Mouse (Mus musculus) lung, postnatal 25 days (tissue): ENCODE measurements around the gene Irak3.
A peak's percentile ranks its signal among the peaks of the same experiment; 100 is the strongest.
"Not testable (repeated sequence)": the region's sequence is repeated elsewhere in the genome, so short reads cannot be mapped to it uniquely, and the experiment has no call there.

Experiments
- DNase-seq: peaks from one replicate; pipeline ENCODE4 v3.0.0; 2022; ENCODE audit warnings: low spot score

Gene Irak3

GRCm38 (mm10) chr10:120162840-120163239 lies 39.1 kb downstream of the Irak3 start:
- DNase-seq = no peak

- DNase-seq = no peak
Measured at GRCm38 (mm10) chr10:120160533-120160932, 41.4 kb downstream of the Irak3 start.

DNA sequence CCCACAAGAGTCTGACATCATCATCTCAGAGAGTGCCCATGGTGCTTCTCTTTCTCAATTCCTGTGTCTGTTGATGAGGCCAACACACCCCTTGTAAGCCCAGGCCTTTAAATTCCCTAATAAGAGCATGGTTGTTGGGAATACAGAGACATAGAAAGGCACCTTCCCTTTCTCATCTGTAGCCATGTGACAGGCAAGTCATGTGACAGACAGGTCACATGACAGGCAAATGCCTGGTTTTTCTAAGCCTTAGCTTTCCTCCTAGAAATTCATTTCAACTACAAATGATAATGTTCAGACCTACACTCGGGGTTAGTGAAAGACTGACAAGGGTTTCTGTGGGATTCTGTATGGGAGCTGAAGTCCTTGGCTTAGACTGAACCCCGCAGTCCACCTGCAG lies 48.0 kb downstream of the Irak3 start:
- no peak for DNase-seq

GRCm38 (mm10) chr10:120151672-120152071 lies 50.3 kb downstream of the Irak3 start:
- DNase-seq = no peak

DNA sequence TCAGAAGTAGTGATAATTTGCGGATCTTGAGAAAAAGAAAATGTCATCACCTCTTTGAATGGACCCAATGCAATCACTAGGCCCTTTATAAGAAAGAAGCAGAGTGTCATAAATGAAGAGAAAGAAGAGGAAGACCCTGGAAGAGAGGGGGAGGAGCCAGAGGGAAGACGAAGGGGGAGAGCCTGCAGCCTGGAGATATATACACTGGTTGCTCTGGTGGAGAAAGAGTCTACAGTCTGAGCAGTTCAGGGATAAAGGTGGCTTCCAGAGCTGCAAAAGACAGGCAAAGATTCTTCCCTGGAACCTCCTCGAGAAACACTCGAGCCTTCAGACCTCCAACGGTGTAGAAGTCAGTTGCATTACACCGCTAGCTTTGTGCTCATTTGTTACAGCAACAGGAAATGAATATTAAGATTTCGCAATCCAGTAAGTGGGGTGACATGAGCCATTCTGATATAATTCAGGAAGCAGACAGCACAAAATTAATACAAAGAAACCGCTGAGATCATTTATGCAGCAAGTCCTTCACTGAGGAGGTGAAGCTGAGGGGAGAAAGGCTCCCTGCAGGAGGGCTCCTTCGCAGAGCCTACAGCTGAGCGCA lies 60.9 kb downstream of the Irak3 start:
- DNase-seq = no peak

GRCm38 (mm10) chr10:120140193-120140592 lies 61.7 kb downstream of the Irak3 start:
- DNase-seq = no peak

GRCm38 (mm10) chr10:120136020-120136562 lies 65.8 kb downstream of the Irak3 start:
- no peak for DNase-seq

DNA sequence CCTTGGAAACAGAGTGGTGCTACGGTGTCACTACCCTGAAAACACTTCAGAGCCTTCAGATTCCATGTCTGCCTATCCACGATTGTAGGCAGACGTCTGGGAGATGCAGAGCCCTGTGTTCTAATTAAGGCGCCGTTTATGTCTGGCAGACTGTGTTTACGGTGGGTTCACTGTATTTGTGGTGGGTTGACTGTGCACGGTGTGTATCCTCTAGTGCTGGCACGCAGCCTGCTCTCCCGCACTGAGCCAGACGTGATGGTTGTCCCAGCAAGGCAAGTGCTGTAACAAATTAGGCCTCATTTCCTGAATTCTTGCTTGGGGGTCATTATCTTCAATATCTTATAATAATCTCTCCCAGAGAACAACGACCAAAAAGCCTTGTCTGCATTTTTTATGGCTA lies 68.2 kb downstream of the Irak3 start:
- no peak for DNase-seq

GRCm38 (mm10) chr10:120130621-120131020 lies 71.3 kb downstream of the Irak3 start:
- peak; percentile 23 for DNase-seq

GRCm38 (mm10) chr10:120128601-120129277 lies 73.2 kb downstream of the Irak3 start:
- no peak for DNase-seq

GRCm38 (mm10) chr10:120125465-120125857 lies 76.5 kb downstream of the Irak3 start:
- no peak for DNase-seq

DNA sequence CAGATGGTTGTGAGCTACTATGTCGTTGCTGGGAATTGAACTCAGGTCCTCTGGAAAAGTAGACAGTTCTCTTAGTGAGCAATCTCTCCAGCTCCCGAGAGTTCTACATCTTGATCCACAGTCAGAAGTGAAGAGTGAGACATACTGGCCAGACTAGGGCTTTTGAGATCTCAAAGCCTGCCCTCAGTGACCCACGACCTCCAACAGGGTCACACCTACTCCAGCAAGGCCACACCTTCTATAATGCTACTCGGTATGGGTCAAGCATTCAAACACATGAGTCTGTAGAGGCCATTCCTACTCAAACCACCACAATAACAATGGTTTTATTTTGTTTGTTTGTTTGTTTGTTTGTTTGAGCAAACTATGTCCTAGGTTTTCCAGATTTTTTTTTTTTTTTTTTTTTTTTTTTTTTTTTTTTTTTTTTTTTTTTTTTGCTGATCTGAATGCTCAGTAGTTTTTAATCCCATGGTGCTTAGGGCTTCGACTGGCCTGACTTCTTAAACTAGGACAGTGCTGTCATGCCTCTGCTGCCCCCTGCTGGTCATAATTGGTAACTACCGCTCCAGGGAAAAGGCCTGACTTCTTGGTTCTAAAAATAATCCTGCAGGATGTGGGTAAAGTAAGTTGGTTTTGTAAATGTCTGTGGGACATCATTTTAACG lies 77.0 kb downstream of the Irak3 start:
- DNase-seq = peak; percentile 75

DNA sequence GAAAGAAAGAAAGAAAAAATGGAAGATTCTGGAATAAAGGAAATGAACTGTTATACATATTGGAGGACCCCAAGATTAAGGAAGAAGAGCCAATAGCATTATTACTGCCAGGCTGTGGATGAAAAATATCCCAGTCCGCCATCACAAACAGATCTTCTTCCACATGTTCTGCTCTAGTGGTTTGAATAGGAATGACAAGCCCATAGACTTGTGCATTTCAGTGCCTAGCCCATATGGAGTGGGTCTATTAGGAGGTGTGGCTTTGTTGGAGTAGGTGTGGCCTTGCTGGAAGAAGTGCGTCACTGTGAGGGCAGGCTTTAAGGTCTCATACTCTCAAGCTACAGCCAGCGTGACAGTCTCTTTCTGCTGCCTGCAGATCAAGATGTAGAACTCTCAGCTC lies 78.2 kb downstream of the Irak3 start:
- no peak for DNase-seq

GRCm38 (mm10) chr10:120115249-120115648 lies 86.7 kb downstream of the Irak3 start:
- no peak for DNase-seq

DNA sequence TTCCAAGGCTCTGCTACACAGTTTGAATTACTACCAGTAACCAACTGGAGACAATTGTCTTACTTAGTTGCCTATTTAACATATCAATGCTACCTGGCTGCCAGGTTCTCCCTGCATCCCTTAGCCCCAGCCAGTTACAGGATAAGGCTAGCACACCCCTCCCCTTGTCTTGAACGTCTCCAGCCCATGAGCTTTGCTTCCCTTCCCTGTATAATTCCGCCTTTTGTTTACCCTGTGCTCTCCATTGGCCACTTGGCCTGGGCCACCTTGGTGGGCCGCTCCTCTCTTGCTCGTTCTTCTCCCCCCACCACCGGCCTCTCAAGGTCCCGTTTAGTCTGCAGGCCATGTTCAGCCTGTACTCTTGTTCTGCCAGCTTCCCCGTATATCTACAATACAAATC lies 87.4 kb downstream of the Irak3 start:
- no peak for DNase-seq

DNA sequence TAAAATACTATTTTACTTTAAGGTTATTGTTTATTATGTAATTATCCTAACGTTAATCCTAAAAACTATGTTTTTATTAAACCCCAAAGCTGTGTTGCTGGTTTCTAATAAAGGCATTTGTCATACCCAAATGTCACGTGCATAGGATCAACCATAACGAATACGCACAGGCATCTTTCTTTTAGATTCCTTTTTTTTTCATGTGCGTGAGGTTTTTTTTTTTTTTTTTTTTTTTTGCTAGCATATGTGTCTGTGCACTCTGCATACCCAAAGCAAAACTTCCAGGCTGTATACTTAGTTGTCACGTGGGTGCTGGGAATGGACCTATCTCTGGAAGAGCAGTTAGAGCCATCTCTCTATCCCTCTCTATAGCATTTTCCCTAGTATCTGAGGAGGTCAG lies 88.0 kb downstream of the Irak3 start:
- no peak for DNase-seq

DNA sequence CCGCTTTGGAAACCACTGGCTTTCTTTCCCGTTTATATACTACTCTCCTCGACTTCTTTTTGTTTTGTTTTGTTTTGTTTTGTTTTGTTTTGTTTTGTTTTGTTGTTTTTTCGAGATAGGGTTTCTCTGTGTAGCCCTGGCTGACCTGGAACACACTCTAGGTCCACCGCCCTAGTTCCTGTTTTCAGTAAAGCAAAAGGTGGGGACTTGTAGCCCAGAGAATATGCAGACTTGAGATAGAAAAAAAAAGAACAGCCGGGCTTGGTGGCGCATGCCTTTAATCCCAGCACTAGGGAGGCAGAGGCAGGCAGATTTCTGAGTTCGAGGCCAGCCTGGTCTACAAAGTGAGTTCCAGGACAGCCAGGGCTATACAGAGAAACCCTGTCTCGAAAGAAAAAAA lies 88.4 kb downstream of the Irak3 start:
- not testable (repeated sequence) for DNase-seq

GRCm38 (mm10) chr10:120112507-120113396 lies 89.2 kb downstream of the Irak3 start, which contains the start of gene Helb:
Gene Helb (minus strand): TSS chr10:120112987.
- DNase-seq = peak; percentile 98

GRCm38 (mm10) chr10:120111691-120112319 lies 90.1 kb downstream of the Irak3 start:
- DNase-seq = no peak

- DNase-seq = no peak
Measured at GRCm38 (mm10) chr10:120100806-120101205, 101.1 kb downstream of the Irak3 start.

GRCm38 (mm10) chr10:120097564-120097963 lies 104.4 kb downstream of the Irak3 start:
- DNase-seq = peak; percentile 12

DNA sequence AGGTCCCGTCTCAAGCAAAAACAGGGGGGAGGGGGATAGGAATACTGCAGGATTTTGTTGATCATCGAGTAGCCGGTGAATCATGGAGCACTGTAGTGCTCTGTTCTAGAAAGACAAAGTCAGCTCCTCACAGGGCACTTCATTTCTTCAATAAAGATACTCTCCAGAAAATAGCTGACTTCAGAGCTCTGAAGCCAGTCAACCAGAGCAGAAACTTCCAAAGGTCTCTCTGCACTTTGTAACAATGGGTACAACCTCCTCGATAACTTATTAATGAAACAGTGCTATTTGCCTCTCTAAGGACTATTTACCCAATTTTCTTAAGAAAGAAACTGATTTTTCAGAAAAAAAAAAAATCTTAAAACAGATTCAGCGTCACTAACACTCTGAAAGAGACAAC lies 106.2 kb downstream of the Irak3 start:
- DNase-seq = no peak
